In the genomic region with DNA sequence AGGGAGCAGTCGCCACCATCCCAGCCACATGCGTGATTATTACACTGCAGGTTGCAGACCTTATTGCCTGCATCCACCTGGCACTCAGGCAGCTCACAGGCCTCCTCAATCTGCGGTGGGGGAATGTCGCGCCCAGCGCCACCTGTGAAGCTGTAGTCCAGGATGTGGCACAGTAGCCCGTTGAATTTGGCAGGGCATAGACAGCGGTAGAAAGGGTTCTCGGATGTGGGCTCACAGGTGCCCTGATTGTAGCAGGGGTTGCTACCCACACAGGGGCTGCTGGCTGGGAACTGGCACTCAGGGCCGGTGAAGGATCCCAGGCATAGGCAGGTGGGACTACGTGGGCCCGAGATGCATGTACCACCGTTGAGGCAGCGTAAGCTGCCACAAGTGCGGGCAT, we compare ENCODE assay signal across 26 mouse cellular contexts. TPM values are rescaled to one million over a fixed set of nuclear protein-coding genes. Genes with fewer than 3 reads are reported as not detected.
DNase-seq lines count a peak whose midpoint lies in the region; ATAC-seq and TF ChIP-seq lines count a peak whose summit lies in the region.
"Had no signal": no experiment of that assay in that cellular context is flagged by ENCODE, and none has a peak within 500 bp of the region (broad histone marks: within the 10 kb centered on the region; RNA-seq: fewer than 3 reads in every experiment).

No protein-coding gene starts in this region.

- H3ac ChIP-seq in myocyte (ENCODE audit: control insufficient read depth, insufficient read length) = no peak overlapping the region

- H3K4me1 ChIP-seq in forebrain, embryonic 12.5 days = no peaks in the 10 kb centered on the region
- no peaks in the 10 kb centered on the region for H3K4me1 ChIP-seq in forebrain, embryonic 11.5 days (replicated peaks; ENCODE audit: control insufficient read depth, insufficient read depth, low read length)
- peaks cover 3% of the 10 kb centered on the region; the same call in 1 of the 2 replicates for H3K4me1 ChIP-seq in limb, embryonic 10.5 days
- H3K4me1 ChIP-seq: embryonic facial prominence, embryonic 12.5 days; embryonic facial prominence, embryonic 15.5 days; heart, embryonic 15.5 days had no signal

- no peak for ATAC-seq in forebrain, embryonic 12.5 days (ENCODE audit: low FRiP score)
- ATAC-seq in forebrain, embryonic 11.5 days (replicated peaks; ENCODE audit: low FRiP score) = no peak
- ATAC-seq: activated CD4-positive, CD25-positive, alpha-beta regulatory T cell, adult 4 months; forebrain, embryonic 14.5 days; forebrain, postnatal 0 days; hindbrain, embryonic 16.5 days had no signal

- H3K4me3 ChIP-seq in forebrain, embryonic 12.5 days (replicated peaks) = no peak overlapping the region
- H3K4me3 ChIP-seq in forebrain, embryonic 11.5 days (ENCODE audit: low read depth, low read length) = no peak overlapping the region
- H3K4me3 ChIP-seq in myocyte = no peak overlapping the region
- no peak overlapping the region for H3K4me3 ChIP-seq in limb, embryonic 10.5 days
- H3K4me3 ChIP-seq: embryonic facial prominence, embryonic 12.5 days; embryonic facial prominence, embryonic 15.5 days; gastrocnemius, adult 2 months; heart, embryonic 12.5 days; heart, embryonic 15.5 days had no signal

- no peak overlapping the region for H3K4me2 ChIP-seq in forebrain, embryonic 12.5 days
- no peak overlapping the region for H3K4me2 ChIP-seq in forebrain, embryonic 11.5 days (ENCODE audit: low read depth, low read length, severe bottlenecking)
- no peak overlapping the region for H3K4me2 ChIP-seq in myocyte (ENCODE audit: low read depth)
- H3K4me2 ChIP-seq: embryonic facial prominence, embryonic 12.5 days; embryonic facial prominence, embryonic 15.5 days; heart, embryonic 12.5 days; heart, embryonic 15.5 days had no signal

- H3K36me3 ChIP-seq in forebrain, embryonic 12.5 days (replicated peaks) = peaks cover 99% of the 10 kb centered on the region
- peaks cover 74% of the 10 kb centered on the region for H3K36me3 ChIP-seq in forebrain, embryonic 11.5 days (ENCODE audit: control insufficient read depth, insufficient read depth, low read length)
- peaks cover 39% of the 10 kb centered on the region for H3K36me3 ChIP-seq in myocyte (ENCODE audit: control insufficient read depth, insufficient read depth)
- H3K36me3 ChIP-seq in limb, embryonic 10.5 days = peaks cover 99% of the 10 kb centered on the region

- no peaks in the 10 kb centered on the region for H3K79me2 ChIP-seq in myocyte (ENCODE audit: control insufficient read depth, insufficient read depth)

- TF ChIP-seq POLR2A in myocyte (IDR thresholded peaks at IDR 0.05; ENCODE audit: insufficient read length, low read depth) = no peak

- no peak for DNase-seq in forebrain, embryonic 11.5 days (ENCODE audit: low spot score)
- DNase-seq in thymus, postnatal 0 days (ENCODE audit: low spot score) = peak; percentile 59
- peak; percentile 79 for DNase-seq in thymus, postnatal 25 days
- no peak for DNase-seq in kidney, postnatal 36 days
- no peak for DNase-seq in gastrocnemius, postnatal 10 days
- DNase-seq in limb, embryonic 10.5 days (ENCODE audit: low spot score) = no peak
- DNase-seq: adrenal gland, adult 8-10 months; adrenal gland, postnatal 25 days; cerebellum, adult 18-20 months; cerebellum, adult 9-10 months; cerebellum, postnatal 14 days; forebrain, postnatal 0 days; gastrocnemius, adult 2 months; gastrocnemius, postnatal 25 days; heart, adult 18-20 months; heart, postnatal 10 days; heart, postnatal 4 days had no signal

- H3K9me3 ChIP-seq in forebrain, embryonic 12.5 days = no peaks in the 10 kb centered on the region
- no peaks in the 10 kb centered on the region for H3K9me3 ChIP-seq in forebrain, embryonic 11.5 days (ENCODE audit: control insufficient read depth, low read length)
- H3K9me3 ChIP-seq in limb, embryonic 10.5 days (replicated peaks) = no peaks in the 10 kb centered on the region
- H3K9me3 ChIP-seq: embryonic facial prominence, embryonic 12.5 days; embryonic facial prominence, embryonic 15.5 days; heart, embryonic 12.5 days; heart, embryonic 15.5 days had no signal

- H3K27ac ChIP-seq in forebrain, embryonic 12.5 days = 0 out of 2 replicates have a peak overlapping the region, but pooled peaks have one; percentile 31
- no peak overlapping the region for H3K27ac ChIP-seq in forebrain, embryonic 11.5 days (ENCODE audit: low read depth, low read length)
- no peak overlapping the region for H3K27ac ChIP-seq in limb, embryonic 10.5 days
- H3K27ac ChIP-seq: embryonic facial prominence, embryonic 12.5 days; embryonic facial prominence, embryonic 15.5 days; gastrocnemius, adult 2 months; heart, embryonic 15.5 days had no signal

- WGBS in forebrain, embryonic 12.5 days = 97% methylated on average over 15 of the region's 15 CpGs
- WGBS in forebrain, embryonic 11.5 days = 92% methylated on average over 15 of the region's 15 CpGs
- 96% methylated on average over 15 of the region's 15 CpGs for WGBS in limb, embryonic 10.5 days

- H3K27me3 ChIP-seq in forebrain, embryonic 12.5 days = no peaks in the 10 kb centered on the region
- H3K27me3 ChIP-seq in forebrain, embryonic 11.5 days (ENCODE audit: control insufficient read depth, insufficient read depth, low read length) = no peaks in the 10 kb centered on the region
- H3K27me3 ChIP-seq in myocyte (ENCODE audit: control insufficient read depth, insufficient read depth, insufficient read length) = no peaks in the 10 kb centered on the region
- H3K27me3 ChIP-seq in limb, embryonic 10.5 days (ENCODE audit: low read depth, poor library complexity, severe bottlenecking) = no peaks in the 10 kb centered on the region
- H3K27me3 ChIP-seq: embryonic facial prominence, embryonic 12.5 days; embryonic facial prominence, embryonic 15.5 days; heart, embryonic 12.5 days; heart, embryonic 15.5 days had no signal

- H3K9ac ChIP-seq in forebrain, embryonic 12.5 days = no peak overlapping the region
- no peak overlapping the region for H3K9ac ChIP-seq in forebrain, embryonic 11.5 days (ENCODE audit: low read length)
- H3K9ac ChIP-seq: embryonic facial prominence, embryonic 12.5 days; embryonic facial prominence, embryonic 15.5 days; heart, embryonic 12.5 days; heart, embryonic 15.5 days had no signal

TF ChIP-seq in myocyte, 11 proteins besides CTCF, POLR2A, EP300 and RAD21:
- TF ChIP-seq POLR2AphosphoS2 (IDR thresholded peaks at IDR 0.05; ENCODE audit: insufficient read length, low read depth) (peak; percentile 9), TCF12 (IDR thresholded peaks at IDR 0.05; ENCODE audit: insufficient read depth, poor library complexity, severe bottlenecking) (no peak)

RNA-seq across cellular contexts. Expression of a gene that starts 23.4 kb away (rescaled TPM):
- 30.0 and 33.9 TPM in 2 replicates for polyA plus RNA-seq in forebrain, embryonic 12.5 days (2016; fragmentation: Nextera tagmentation; extraction: Ambion mirVana)
- 39.3 and 40.9 TPM in 2 replicates for polyA plus RNA-seq in forebrain, embryonic 11.5 days (2014; fragmentation: Nextera tagmentation; extraction: Ambion mirVana)
- polyA plus RNA-seq in myocyte (2012; fragmentation: generic; extraction: Trizol) = 31.4 TPM
- polyA plus RNA-seq in thymus, postnatal 0 days (2015; fragmentation: Nextera tagmentation; extraction: Ambion mirVana) = 12.4 and 12.9 TPM in 2 replicates
- total RNA-seq in gastrocnemius, postnatal 10 days (2021) = 10 to 100 TPM; 26.3 to 36.5 TPM
- 29.4 and 37.1 TPM in 2 replicates for polyA plus RNA-seq in limb, embryonic 10.5 days (2016; fragmentation: Nextera tagmentation; extraction: Ambion mirVana)

RNA-seq across cellular contexts. Expression of a gene that starts 48.1 kb away (rescaled TPM):
- 49.5 and 61.8 TPM in 2 replicates for polyA plus RNA-seq in forebrain, embryonic 12.5 days (2016; fragmentation: Nextera tagmentation; extraction: Ambion mirVana)
- polyA plus RNA-seq in forebrain, embryonic 11.5 days (2014; fragmentation: Nextera tagmentation; extraction: Ambion mirVana) = 68.3 and 70.9 TPM in 2 replicates
- polyA plus RNA-seq in myocyte (2012; fragmentation: generic; extraction: Trizol) = 16.3 TPM
- 44.3 and 54.9 TPM in 2 replicates for polyA plus RNA-seq in thymus, postnatal 0 days (2015; fragmentation: Nextera tagmentation; extraction: Ambion mirVana)
- 10 to 100 TPM; 22.5 to 33.5 TPM for total RNA-seq in gastrocnemius, postnatal 10 days (2021)
- polyA plus RNA-seq in limb, embryonic 10.5 days (2016; fragmentation: Nextera tagmentation; extraction: Ambion mirVana) = 8.5 and 11.8 TPM in 2 replicates

RNA-seq across cellular contexts. Expression of a gene that starts 59.4 kb away (rescaled TPM):
- 29.2 and 30.6 TPM in 2 replicates for polyA plus RNA-seq in forebrain, embryonic 12.5 days (2016; fragmentation: Nextera tagmentation; extraction: Ambion mirVana)
- 26.7 and 31.3 TPM in 2 replicates for polyA plus RNA-seq in forebrain, embryonic 11.5 days (2014; fragmentation: Nextera tagmentation; extraction: Ambion mirVana)
- 9.3 TPM for polyA plus RNA-seq in myocyte (2012; fragmentation: generic; extraction: Trizol)
- polyA plus RNA-seq in thymus, postnatal 0 days (2015; fragmentation: Nextera tagmentation; extraction: Ambion mirVana) = 13.9 and 14.1 TPM in 2 replicates
- total RNA-seq in gastrocnemius, postnatal 10 days (2021) = 1 to 10 TPM; 6.3 to 9.2 TPM
- polyA plus RNA-seq in limb, embryonic 10.5 days (2016; fragmentation: Nextera tagmentation; extraction: Ambion mirVana) = 30.6 and 35.3 TPM in 2 replicates

Comparison
In these comparisons a context has a peak if more than half of its experiments do, and no peak if none do; other contexts are left out.
1. DNase-seq: peak in thymus, postnatal 0 days (single experiment) and thymus, postnatal 25 days (single experiment); none in forebrain, embryonic 11.5 days (single experiment), kidney, postnatal 36 days (0 of 2), gastrocnemius, postnatal 10 days (single experiment) and limb, embryonic 10.5 days (single experiment).